Mouse (Mus musculus): ENCODE results near the gene Pitpnm2. TPM values are rescaled to one million over a fixed set of nuclear protein-coding genes. Genes with fewer than 3 reads are reported as not detected.

Gene Pitpnm2
- polyA plus RNA-seq, 1 experiment from 2014 or later, result 7.5 TPM

DNA sequence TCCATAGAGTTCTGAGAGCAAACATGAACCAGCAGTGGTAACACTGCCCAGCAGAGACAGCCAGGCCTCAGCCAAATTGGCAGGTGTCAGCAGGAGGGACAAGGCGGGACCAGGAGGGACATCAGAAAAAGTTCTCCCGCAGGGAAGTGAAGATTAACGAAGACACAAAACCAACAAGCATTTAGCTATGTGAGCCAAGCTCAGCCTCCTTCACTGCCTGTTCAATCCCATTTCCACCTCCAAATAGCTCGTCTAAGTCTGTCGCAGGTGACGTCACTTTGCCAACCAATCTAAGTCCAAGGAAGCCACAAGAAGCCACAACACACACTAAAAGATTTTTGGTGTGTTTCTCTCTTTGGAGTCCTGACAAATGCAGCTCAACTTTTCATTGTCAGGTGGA, 147.2 kb downstream of the Pitpnm2 start:
- H3K27ac ChIP-seq (ENCODE audit: poor library complexity, severe bottlenecking), result no peak overlapping the region
- no peaks in the 10 kb centered on the region for H3K4me1 ChIP-seq (replicated peaks)
- no peak overlapping the region for H3K9ac ChIP-seq
- no peaks in the 10 kb centered on the region for H3K9me3 ChIP-seq (replicated peaks)
- no peaks in the 10 kb centered on the region for H3K27me3 ChIP-seq (replicated peaks)
- H3K4me3 ChIP-seq, result no peak overlapping the region
- no peak for ATAC-seq (ENCODE audit: insufficient number of reproducible peaks, low FRiP score)
- 76% methylated on average over 6 of the region's 6 CpGs for WGBS
- H3K4me2 ChIP-seq, result no peak overlapping the region
- peaks cover 4% of the 10 kb centered on the region; the same call in 1 of the 2 replicates for H3K36me3 ChIP-seq

DNA sequence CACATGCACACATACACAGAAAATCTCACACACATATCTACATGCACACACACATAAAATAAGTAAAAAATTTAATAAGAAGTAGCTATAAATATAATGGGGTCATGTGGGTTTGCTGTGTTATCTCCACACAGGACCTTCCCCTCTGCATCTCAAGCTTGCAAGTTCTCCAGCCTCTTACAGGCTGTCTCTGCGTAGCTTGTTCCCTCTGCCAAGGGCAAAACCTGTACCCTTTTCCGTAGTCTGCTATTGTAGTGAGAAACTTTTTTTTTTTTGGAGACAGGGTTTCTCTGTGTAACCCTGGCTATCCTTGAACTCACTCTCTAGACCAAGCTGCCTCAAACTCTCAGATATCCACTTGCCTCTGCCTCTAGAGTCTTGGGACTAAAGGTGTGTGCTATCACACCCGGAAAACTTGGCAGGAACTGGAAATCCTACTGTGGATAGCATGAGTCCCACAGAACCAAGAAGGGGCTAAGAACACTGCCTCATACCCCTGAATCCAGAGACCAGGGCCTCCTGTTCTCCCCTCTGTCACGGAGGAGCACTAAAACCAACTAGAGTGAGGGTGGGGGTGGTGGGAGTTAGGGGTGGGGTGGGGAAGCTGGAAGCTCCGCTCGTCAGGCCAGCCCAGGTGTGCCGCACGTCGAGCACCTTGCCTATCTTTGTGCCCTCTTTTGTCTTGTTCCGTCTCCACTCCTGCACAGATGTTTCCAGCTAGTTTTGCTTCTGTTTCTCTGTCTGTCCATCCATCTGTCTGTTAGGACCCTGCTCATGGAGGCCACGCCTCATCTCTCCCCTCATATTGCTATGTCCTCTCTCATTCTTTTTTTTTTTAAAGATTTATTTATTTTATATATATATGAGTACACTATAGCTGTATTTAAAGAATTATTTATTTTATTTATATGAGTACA, 149.2 kb downstream of the Pitpnm2 start:
- no peak overlapping the region for H3K9ac ChIP-seq
- H3K27ac ChIP-seq (ENCODE audit: poor library complexity, severe bottlenecking), result no peak overlapping the region
- WGBS, result 86% methylated on average over 11 of the region's 11 CpGs
- no peaks in the 10 kb centered on the region for H3K27me3 ChIP-seq (replicated peaks)
- no peaks in the 10 kb centered on the region for H3K9me3 ChIP-seq (replicated peaks)
- ATAC-seq (ENCODE audit: insufficient number of reproducible peaks, low FRiP score), result no peak
- H3K36me3 ChIP-seq, result peaks cover 4% of the 10 kb centered on the region; the same call in 1 of the 2 replicates
- no peak overlapping the region for H3K4me3 ChIP-seq
- H3K4me1 ChIP-seq (replicated peaks), result peaks cover 6% of the 10 kb centered on the region; the same call in 1 of the 2 replicates
- H3K4me2 ChIP-seq, result no peak overlapping the region

DNA sequence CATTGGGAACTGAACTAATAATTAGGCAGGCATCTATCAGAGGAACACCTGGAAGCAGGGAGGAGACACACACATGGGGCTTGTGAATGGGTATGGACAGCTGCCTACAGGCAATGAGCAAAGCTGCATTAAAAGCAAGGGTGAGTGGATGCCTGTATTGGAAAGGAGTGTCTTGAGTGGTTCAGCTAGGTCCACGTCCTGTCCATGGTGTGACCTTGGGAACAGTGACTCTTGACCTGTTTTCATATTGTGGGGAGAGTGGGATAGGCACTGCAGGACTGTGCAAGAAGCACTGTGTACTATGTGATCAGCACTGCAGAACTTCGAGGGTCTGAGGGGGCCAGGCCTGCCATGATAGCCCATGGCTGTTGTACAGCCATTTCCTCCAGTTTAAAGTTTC, 150.6 kb downstream of the Pitpnm2 start:
- peaks cover 14% of the 10 kb centered on the region for H3K4me1 ChIP-seq (replicated peaks)
- 84% methylated on average over 2 of the region's 2 CpGs for WGBS
- no peak for ATAC-seq (ENCODE audit: insufficient number of reproducible peaks, low FRiP score)
- H3K36me3 ChIP-seq, result no peaks in the 10 kb centered on the region
- no peak overlapping the region for H3K27ac ChIP-seq (ENCODE audit: poor library complexity, severe bottlenecking)
- peaks cover 13% of the 10 kb centered on the region for H3K27me3 ChIP-seq (replicated peaks)
- H3K9me3 ChIP-seq (replicated peaks), result no peaks in the 10 kb centered on the region
- no peak overlapping the region for H3K4me2 ChIP-seq
- H3K9ac ChIP-seq, result no peak overlapping the region
- no peak overlapping the region for H3K4me3 ChIP-seq

DNA sequence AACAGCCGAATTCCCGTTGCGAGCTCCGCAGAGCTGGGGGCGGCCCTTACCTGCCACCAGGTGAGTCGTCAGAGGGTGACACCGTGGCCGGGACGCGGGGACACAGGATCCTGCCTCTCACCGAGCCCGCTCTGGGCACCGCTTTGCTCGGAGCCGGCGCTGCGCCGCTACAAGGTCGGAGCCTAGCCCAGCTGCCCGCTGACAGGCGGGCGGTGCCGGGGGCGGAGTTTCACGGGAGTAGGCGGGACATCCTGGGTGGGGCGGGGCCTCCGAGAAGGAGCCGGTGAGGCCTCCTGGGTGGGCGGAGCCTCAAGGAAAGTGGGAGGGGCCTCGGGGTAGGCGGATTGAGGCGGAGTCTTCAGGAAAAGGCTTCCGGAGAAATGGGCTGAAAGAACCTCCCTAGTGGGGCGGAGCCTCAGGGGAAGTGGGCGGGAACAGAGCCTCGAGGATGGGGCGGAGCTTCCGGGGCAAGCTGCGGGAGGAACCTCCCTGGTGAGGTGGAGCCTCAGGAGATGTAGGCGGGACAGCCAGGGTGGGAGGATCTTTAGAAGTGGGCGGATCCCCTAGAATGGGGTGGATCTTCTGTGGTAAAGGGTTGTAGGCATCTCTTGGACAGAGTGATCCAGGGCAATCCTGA, 153.8 kb downstream of the Pitpnm2 start, which contains the start of gene Abcb9:
Gene Abcb9, minus strand, starts transcription at position 203 of the 637 bp plus-strand sequence.
- Histone ChIP-seq H3K36me3 (no peaks in the 10 kb centered on the region), H3K4me3 (peak within 1 kb of the TSS; percentile 57), H3K4me1 (replicated peaks) (peaks cover 18% of the 10 kb centered on the region), H3K9ac (peak within 1 kb of the TSS; percentile 72), H3K4me2 (peak within 1 kb of the TSS; percentile 87), H3K27ac (ENCODE audit: poor library complexity, severe bottlenecking) (no peak within 1 kb of the TSS), H3K9me3 (replicated peaks) (no peaks in the 10 kb centered on the region), H3K27me3 (replicated peaks) (peaks cover 19% of the 10 kb centered on the region)
- under 1% methylated on average over 42 of the region's 42 CpGs for WGBS
- peak; percentile 90 for ATAC-seq (ENCODE audit: insufficient number of reproducible peaks, low FRiP score)

DNA sequence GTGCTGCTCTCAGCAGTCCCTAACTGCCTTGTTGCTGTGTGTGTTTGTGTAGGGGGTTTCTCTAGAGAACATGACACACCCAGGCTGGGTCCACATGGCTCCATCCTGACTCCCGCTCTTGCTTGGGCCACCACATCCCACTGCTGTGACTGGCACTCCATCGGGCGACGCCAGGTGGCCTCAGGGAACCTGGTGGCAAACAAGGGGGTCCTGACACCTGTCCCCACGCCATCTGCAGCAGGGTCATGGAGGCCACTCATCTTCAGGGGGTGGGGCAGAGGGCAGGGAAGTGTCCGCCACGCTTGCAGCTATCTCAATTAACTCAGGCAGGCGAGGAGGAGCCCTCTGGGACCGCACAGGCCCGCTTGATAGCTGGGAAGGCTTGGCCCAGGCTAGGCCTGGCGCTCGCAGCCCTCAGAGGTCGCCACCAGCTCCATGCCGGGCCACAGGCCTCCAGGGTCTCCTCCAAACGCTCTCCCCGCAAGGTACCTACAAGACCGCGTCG, 154.4 kb downstream of the Pitpnm2 start:
- peak; percentile 52 for ATAC-seq (ENCODE audit: insufficient number of reproducible peaks, low FRiP score)
- Histone ChIP-seq H3K27ac (ENCODE audit: poor library complexity, severe bottlenecking) (no peak overlapping the region), H3K9ac (peak overlapping the region; percentile 72), H3K4me3 (peak overlapping the region; percentile 57), H3K9me3 (replicated peaks) (no peaks in the 10 kb centered on the region), H3K4me1 (replicated peaks) (peaks cover 18% of the 10 kb centered on the region), H3K27me3 (replicated peaks) (peaks cover 19% of the 10 kb centered on the region), H3K36me3 (no peaks in the 10 kb centered on the region), H3K4me2 (peak overlapping the region; percentile 87)
- 12% methylated on average over 19 of the region's 19 CpGs for WGBS

DNA sequence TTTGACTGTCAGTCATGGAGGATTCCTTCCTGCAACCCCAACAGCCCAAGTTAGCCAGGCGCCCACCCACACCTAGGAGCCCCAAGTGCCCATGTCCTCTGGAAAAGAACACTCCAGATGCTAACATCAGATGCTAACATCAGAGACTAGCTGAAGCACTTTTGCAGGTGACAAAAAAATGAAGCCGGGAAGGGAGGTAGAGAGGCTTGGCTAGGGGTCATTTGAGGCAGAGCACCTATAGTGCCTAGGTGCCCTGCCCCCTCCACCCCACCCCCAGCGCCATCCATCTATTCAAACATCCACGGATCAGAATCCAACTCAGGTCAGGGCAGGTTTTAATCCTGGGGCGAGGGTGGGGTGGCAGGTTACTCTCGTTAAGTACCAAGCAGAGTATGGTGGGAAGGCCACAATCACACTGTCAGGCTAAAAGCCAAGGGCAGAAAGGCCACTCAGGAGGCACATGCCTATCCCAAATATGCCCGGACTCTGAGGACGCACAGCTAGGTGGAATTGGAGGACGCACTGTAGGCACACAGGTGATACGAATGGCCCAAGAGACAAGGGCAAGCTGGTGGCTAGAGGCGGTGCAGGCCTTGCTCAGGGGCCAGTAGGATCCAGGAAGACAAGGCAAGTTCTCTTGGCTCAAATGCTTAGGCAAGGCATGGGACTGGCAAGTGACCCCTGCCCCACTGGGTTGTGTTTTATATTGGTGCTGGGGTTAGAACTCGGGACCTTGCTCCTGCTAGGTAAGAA, 155.5 kb downstream of the Pitpnm2 start:
- no peak overlapping the region for H3K4me3 ChIP-seq
- no peak for ATAC-seq (ENCODE audit: insufficient number of reproducible peaks, low FRiP score)
- no peak overlapping the region for H3K9ac ChIP-seq
- H3K4me1 ChIP-seq (replicated peaks), result peaks cover 18% of the 10 kb centered on the region
- 87% methylated on average over 12 of the region's 12 CpGs for WGBS
- no peak overlapping the region for H3K27ac ChIP-seq (ENCODE audit: poor library complexity, severe bottlenecking)
- H3K9me3 ChIP-seq (replicated peaks), result no peaks in the 10 kb centered on the region
- H3K36me3 ChIP-seq, result no peaks in the 10 kb centered on the region
- H3K27me3 ChIP-seq (replicated peaks), result peaks cover 19% of the 10 kb centered on the region
- H3K4me2 ChIP-seq, result peak overlapping the region; percentile 5; the same call in 1 of the 2 replicates

DNA sequence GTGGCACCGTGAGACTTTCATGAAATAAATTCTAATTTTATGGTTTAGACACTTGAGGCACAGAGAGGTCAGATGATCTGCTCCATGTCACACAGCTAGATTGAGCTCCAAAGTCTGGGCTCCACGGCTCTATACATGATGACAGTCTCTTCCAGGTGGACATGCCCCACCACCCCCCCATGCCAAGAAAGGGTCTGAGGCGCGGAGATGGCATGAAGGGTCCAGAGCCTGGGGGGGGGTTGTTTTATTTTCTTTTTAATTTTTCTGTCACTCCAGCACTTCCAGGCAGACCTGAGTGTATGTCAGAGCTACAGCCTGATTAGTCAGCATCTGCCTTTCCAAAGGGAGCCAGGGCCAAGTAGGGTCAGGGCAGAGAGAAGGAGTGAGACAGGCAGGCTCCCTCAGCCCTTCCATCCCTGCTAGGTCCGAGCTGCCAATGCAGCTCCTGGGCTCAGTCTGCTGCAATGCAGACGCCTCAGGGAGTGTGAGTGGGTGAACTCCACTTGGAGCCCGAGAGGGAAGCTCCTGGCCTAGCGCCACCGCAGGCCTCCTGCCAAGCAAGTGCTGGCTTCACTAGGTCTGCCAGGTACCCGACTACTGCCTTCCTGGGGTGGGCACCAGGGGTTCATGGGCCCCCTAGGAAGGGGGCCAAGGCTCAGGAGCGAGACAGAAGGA, 156.3 kb downstream of the Pitpnm2 start:
- H3K9ac ChIP-seq, result no peak overlapping the region
- peaks cover 19% of the 10 kb centered on the region for H3K27me3 ChIP-seq (replicated peaks)
- no peak overlapping the region for H3K4me3 ChIP-seq
- no peaks in the 10 kb centered on the region for H3K36me3 ChIP-seq
- no peaks in the 10 kb centered on the region for H3K9me3 ChIP-seq (replicated peaks)
- 75% methylated on average over 11 of the region's 11 CpGs for WGBS
- peaks cover 18% of the 10 kb centered on the region for H3K4me1 ChIP-seq (replicated peaks)
- no peak overlapping the region for H3K27ac ChIP-seq (ENCODE audit: poor library complexity, severe bottlenecking)
- H3K4me2 ChIP-seq, result no peak overlapping the region
- no peak for ATAC-seq (ENCODE audit: insufficient number of reproducible peaks, low FRiP score)

DNA sequence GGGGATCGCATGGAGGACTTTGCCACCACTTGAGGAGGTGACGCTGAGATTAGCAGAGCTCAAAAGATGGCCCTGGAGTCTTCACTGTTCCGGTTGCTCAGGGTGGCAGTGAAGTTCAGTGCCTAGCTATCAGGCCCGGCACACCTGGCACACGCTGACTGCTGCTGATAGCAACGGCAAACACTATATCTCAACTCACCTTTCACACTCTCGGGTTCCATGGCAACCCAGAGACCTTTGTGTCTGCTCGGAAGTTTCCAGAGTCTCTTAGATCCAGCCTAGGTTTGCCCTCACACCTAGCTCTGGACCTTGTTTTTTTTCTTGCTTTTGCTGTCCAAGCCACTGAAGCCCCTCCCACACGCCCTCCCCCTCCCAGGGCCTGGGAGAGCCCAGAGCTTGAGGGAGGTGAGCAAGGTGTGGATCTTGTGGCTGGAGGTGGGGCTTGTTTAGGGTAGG, 157.6 kb downstream of the Pitpnm2 start:
- 45% methylated on average over 9 of the region's 9 CpGs for WGBS
- ATAC-seq (ENCODE audit: insufficient number of reproducible peaks, low FRiP score), result peak; percentile 6; the same call in 1 of the 2 replicates
- H3K9me3 ChIP-seq (replicated peaks), result no peaks in the 10 kb centered on the region
- no peaks in the 10 kb centered on the region for H3K36me3 ChIP-seq
- H3K4me2 ChIP-seq, result no peak overlapping the region
- peaks cover 19% of the 10 kb centered on the region for H3K27me3 ChIP-seq (replicated peaks)
- no peak overlapping the region for H3K4me3 ChIP-seq
- H3K9ac ChIP-seq, result no peak overlapping the region
- no peak overlapping the region for H3K27ac ChIP-seq (ENCODE audit: poor library complexity, severe bottlenecking)
- peaks cover 18% of the 10 kb centered on the region for H3K4me1 ChIP-seq (replicated peaks)

DNA sequence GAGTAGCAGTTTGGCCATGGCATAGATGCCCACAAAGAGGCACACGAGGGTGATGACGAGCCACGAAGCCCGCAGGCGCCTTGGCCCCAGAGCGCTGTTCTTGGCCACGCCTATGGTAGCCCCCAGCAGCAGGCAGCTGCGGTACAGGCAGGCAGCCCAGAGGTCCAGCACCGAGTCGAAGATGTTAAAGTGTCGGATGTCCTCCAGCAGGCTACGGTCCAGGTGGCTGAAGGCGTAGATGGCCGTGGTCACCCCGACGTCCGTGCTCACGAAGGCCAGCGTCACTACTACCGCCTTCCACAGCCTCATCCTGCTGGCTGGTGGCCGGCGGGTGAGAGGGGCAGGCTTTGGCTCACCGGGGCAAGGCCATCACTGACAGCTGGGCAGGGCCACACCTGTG, 159.7 kb downstream of the Pitpnm2 start:
- 79% methylated on average over 23 of the region's 23 CpGs for WGBS
- Histone ChIP-seq H3K4me2 (no peak overlapping the region), H3K4me3 (no peak overlapping the region), H3K9me3 (replicated peaks) (no peaks in the 10 kb centered on the region), H3K27me3 (replicated peaks) (peaks cover 16% of the 10 kb centered on the region), H3K4me1 (replicated peaks) (peaks cover 7% of the 10 kb centered on the region), H3K9ac (no peak overlapping the region), H3K27ac (ENCODE audit: poor library complexity, severe bottlenecking) (no peak overlapping the region), H3K36me3 (no peaks in the 10 kb centered on the region)
- ATAC-seq (ENCODE audit: insufficient number of reproducible peaks, low FRiP score), result no peak

DNA sequence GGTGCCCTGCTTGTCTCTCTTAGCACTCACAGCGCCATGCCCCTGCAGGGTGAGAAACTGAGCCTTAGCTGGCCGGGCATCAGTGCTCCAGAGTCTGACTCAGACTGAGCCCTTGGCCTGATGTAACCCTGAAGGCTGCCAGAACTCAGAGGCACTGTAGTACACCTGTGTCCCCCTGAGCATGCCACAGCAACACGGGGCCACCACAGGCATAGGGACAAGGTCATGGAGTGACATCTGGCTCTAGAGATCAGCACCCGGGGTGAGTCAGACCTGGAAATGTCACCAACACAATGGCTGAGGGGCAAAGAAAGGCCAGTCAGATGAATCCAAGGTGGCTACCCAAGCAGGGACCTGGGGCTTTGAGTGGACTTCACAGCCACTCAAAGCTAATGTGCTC, 162.7 kb downstream of the Pitpnm2 start:
- Histone ChIP-seq H3K9me3 (replicated peaks) (no peaks in the 10 kb centered on the region), H3K36me3 (no peaks in the 10 kb centered on the region), H3K27ac (ENCODE audit: poor library complexity, severe bottlenecking) (no peak overlapping the region), H3K4me3 (no peak overlapping the region), H3K4me1 (replicated peaks) (0 out of 2 replicates have a peak, but pooled peaks cover 3% of the 10 kb centered on the region), H3K27me3 (replicated peaks) (0 out of 2 replicates have a peak, but pooled peaks cover 2% of the 10 kb centered on the region), H3K4me2 (no peak overlapping the region), H3K9ac (no peak overlapping the region)
- no peak for ATAC-seq (ENCODE audit: insufficient number of reproducible peaks, low FRiP score)
- WGBS, result 77% methylated on average over 4 of the region's 4 CpGs
